Mouse (Mus musculus): ENCODE results near the gene Zfpm1. TPM values are rescaled to one million over a fixed set of nuclear protein-coding genes. Genes with fewer than 3 reads are reported as not detected.

The Zfpm1 gene
- polyA plus RNA-seq, 1 experiment from 2014 or later, result 1.2 TPM

DNA sequence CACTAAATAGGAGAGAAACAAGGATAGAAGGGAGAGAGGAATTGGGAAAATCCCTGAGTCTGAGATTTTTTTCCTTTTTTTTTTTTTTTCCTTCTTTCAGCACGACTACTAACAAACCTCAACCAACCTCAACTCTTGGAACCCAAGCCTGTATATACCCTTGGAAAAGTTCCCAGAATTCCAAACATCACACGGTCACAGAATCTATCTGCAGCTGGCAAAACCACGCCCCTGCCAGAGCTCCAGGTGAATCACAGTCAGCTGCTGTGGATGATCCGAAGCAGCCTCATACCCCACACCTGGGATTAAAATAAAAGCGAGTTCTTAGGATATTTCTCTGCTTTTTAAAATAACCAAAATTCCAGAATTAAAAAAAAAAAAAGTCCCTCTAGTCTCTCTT lies 60.4 kb downstream of the Zfpm1 start:
- H3K4me2 ChIP-seq (ENCODE audit: low read depth, low read length), result no peak overlapping the region
- WGBS, result 50% methylated on average over 5 of the region's 5 CpGs
- no peak overlapping the region for H3K9ac ChIP-seq (replicated peaks; ENCODE audit: low read depth, low read length)
- H3K4me1 ChIP-seq (ENCODE audit: control insufficient read depth, insufficient read depth, low read length), result peaks cover 15% of the 10 kb centered on the region
- no peak for ATAC-seq (ENCODE audit: low read depth)
- H3K4me3 ChIP-seq (ENCODE audit: low read depth, low read length), result no peak overlapping the region
- H3K27ac ChIP-seq (ENCODE audit: low read depth, low read length), result no peak overlapping the region
- H3K27me3 ChIP-seq (ENCODE audit: control insufficient read depth, insufficient read depth, low read length), result peaks cover 12% of the 10 kb centered on the region
- no peaks in the 10 kb centered on the region for H3K9me3 ChIP-seq (ENCODE audit: control insufficient read depth, low read length)
- H3K36me3 ChIP-seq (ENCODE audit: control insufficient read depth, insufficient read depth, low read length), result no peaks in the 10 kb centered on the region

DNA sequence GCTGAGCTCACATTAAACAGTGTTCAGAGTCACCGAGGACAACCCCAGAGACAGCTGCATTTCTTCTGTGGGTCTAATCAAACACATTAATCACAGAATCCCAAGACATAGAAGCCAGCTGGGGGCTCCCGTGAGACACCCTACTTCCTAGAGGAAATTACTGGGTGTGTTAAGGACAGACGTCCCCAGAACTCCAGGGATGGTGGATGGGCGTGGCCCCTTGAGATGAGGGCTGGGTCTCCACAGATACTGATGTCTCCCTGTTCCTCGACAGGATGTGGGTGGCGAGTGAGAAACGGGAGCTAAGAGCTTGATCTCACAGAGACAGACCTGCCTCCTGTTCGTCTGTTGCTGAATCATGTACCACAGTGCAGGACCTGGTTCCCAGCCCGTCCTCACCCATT lies 60.9 kb downstream of the Zfpm1 start:
- ATAC-seq (ENCODE audit: low read depth), result no peak
- no peak overlapping the region for H3K27ac ChIP-seq (ENCODE audit: low read depth, low read length)
- H3K27me3 ChIP-seq (ENCODE audit: control insufficient read depth, insufficient read depth, low read length), result peaks cover 9% of the 10 kb centered on the region
- H3K36me3 ChIP-seq (ENCODE audit: control insufficient read depth, insufficient read depth, low read length), result no peaks in the 10 kb centered on the region
- H3K4me3 ChIP-seq (ENCODE audit: low read depth, low read length), result no peak overlapping the region; the same call in 1 of the 2 replicates
- H3K4me2 ChIP-seq (ENCODE audit: low read depth, low read length), result peak overlapping the region; percentile 36; the same call in 1 of the 2 replicates
- H3K9ac ChIP-seq (replicated peaks; ENCODE audit: low read depth, low read length), result no peak overlapping the region
- H3K9me3 ChIP-seq (ENCODE audit: control insufficient read depth, low read length), result no peaks in the 10 kb centered on the region
- peaks cover 15% of the 10 kb centered on the region for H3K4me1 ChIP-seq (ENCODE audit: control insufficient read depth, insufficient read depth, low read length)
- 4% methylated on average over 9 of the region's 9 CpGs for WGBS

DNA sequence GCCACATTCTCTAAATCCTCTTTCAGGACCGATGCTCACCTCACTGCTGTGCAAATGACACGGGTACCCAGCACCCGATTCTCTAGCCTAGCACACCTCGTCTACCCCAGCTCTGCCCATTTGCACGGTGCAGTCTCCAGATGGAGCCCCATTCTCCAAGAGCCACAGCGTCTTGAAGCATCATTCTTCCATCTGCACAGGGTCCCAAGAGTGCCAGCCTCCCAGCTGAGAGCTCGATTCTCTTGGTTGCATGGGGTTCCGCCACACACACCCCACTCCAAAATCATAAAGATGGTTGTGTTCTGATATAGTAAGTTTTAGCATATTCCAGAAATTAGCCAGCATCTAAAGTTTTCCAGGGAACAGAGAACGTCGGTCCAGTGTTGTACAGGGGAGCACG lies 61.4 kb downstream of the Zfpm1 start:
- H3K27ac ChIP-seq (ENCODE audit: low read depth, low read length), result no peak overlapping the region
- peaks cover 15% of the 10 kb centered on the region for H3K4me1 ChIP-seq (ENCODE audit: control insufficient read depth, insufficient read depth, low read length)
- no peak overlapping the region; the same call in 1 of the 2 replicates for H3K4me3 ChIP-seq (ENCODE audit: low read depth, low read length)
- no peaks in the 10 kb centered on the region for H3K36me3 ChIP-seq (ENCODE audit: control insufficient read depth, insufficient read depth, low read length)
- ATAC-seq (ENCODE audit: low read depth), result no peak
- 2% methylated on average over 11 of the region's 11 CpGs for WGBS
- H3K27me3 ChIP-seq (ENCODE audit: control insufficient read depth, insufficient read depth, low read length), result peaks cover 4% of the 10 kb centered on the region; the same call in 1 of the 2 replicates
- no peak overlapping the region for H3K9ac ChIP-seq (replicated peaks; ENCODE audit: low read depth, low read length)
- H3K4me2 ChIP-seq (ENCODE audit: low read depth, low read length), result peak overlapping the region; percentile 36
- no peaks in the 10 kb centered on the region for H3K9me3 ChIP-seq (ENCODE audit: control insufficient read depth, low read length)

DNA sequence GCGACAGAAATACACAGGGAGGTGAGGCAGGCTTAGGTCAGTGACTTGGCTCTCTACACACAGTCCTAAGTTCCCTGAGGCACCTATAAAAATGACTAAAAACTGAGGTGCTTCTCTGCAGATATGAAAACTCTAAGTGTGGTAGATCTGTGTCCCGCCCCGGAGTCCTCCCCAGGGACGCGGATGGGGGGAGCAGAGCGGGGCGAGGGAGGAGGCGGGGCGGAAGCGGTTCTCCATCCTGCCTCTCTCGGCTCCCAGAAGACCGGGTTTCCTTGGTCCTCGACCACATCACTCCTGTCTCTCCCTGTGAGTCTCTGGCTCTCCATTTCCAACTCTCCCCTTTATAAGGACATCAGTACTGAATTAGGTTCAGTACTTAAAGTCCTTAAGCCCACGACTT lies 61.8 kb downstream of the Zfpm1 start:
- Histone ChIP-seq H3K4me2 (ENCODE audit: low read depth, low read length) (peak overlapping the region; percentile 36), H3K4me1 (ENCODE audit: control insufficient read depth, insufficient read depth, low read length) (peaks cover 15% of the 10 kb centered on the region), H3K4me3 (ENCODE audit: low read depth, low read length) (no peak overlapping the region; the same call in 1 of the 2 replicates), H3K9me3 (ENCODE audit: control insufficient read depth, low read length) (no peaks in the 10 kb centered on the region), H3K27ac (ENCODE audit: low read depth, low read length) (no peak overlapping the region), H3K9ac (replicated peaks; ENCODE audit: low read depth, low read length) (no peak overlapping the region), H3K36me3 (ENCODE audit: control insufficient read depth, insufficient read depth, low read length) (no peaks in the 10 kb centered on the region), H3K27me3 (ENCODE audit: control insufficient read depth, insufficient read depth, low read length) (0 out of 2 replicates have a peak, but pooled peaks cover 4% of the 10 kb centered on the region)
- ATAC-seq (ENCODE audit: low read depth), result no peak
- 0% methylated on average over 14 of the region's 14 CpGs for WGBS

DNA sequence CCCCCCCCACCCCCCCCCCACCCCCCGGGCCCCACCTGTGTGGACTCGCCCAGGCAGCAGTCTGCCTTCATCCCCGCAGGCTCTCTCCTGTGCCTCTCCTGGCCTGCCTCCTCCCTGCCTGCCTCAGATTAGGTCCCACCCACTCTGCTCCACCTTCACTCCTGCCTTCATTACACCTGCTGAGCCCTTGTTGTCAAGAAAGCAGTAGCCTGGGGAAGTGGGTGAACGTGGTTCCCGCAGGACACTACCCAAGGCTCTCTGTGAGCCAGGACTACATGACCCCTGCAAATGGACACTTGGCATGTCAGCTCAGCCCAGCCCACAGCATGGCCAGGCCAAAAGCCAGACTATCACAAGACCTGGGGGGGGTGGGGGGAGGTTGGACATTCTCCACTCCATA lies 62.3 kb downstream of the Zfpm1 start:
- Histone ChIP-seq H3K27ac (ENCODE audit: low read depth, low read length) (no peak overlapping the region), H3K4me1 (ENCODE audit: control insufficient read depth, insufficient read depth, low read length) (peaks cover 15% of the 10 kb centered on the region), H3K4me2 (ENCODE audit: low read depth, low read length) (no peak overlapping the region), H3K9me3 (ENCODE audit: control insufficient read depth, low read length) (no peaks in the 10 kb centered on the region), H3K4me3 (ENCODE audit: low read depth, low read length) (no peak overlapping the region), H3K27me3 (ENCODE audit: control insufficient read depth, insufficient read depth, low read length) (0 out of 2 replicates have a peak, but pooled peaks cover 4% of the 10 kb centered on the region), H3K36me3 (ENCODE audit: control insufficient read depth, insufficient read depth, low read length) (no peaks in the 10 kb centered on the region), H3K9ac (replicated peaks; ENCODE audit: low read depth, low read length) (no peak overlapping the region)
- 0% methylated on average over 2 of the region's 5 CpGs for WGBS
- no peak for ATAC-seq (ENCODE audit: low read depth)

DNA sequence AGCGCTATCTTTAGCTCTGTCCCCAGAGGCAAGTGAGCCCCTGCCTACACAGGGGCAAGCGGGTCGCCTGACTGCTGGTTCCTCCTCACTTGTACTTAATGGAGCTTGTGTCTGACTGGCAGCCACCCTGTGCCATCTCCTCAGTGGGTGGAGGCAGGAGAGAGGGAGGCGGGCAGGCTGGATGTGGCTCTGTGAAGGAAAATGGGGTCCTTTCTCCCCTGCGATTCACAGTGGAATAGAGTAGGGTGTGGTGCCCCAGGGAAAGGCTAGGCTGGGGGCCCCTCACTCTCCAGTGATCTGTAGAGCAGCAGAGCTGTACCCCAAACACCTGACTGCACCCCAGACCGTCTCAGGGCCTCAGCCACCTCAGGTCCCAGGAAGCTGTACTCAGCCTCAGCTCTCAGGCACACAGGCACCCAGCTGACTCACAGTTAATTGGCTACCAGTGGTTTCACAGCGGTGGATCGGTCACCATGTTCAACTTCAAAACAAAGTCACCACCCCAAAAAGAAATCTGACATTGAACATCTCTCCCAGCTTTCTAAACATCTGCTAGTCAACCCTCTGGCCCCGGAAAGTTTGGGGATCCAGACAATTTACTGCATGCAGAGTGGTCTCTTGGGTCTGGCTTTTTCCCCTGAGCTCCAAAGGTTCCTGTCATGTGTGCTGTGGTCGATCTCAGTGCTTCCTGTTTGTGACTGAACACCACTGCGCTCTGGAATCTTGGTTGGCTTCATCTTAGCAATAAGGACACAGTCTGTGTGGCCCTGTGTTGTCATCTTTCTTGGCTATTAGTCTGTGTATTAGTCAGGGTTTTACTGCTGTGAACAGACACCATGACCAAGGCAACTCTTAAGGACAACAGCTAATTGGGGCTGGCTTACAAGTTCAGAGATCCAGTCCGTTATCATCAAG lies 63.5 kb downstream of the Zfpm1 start:
- H3K9me3 ChIP-seq (ENCODE audit: control insufficient read depth, low read length), result no peaks in the 10 kb centered on the region
- no peak overlapping the region for H3K27ac ChIP-seq (ENCODE audit: low read depth, low read length)
- no peak overlapping the region for H3K4me2 ChIP-seq (ENCODE audit: low read depth, low read length)
- peaks cover 15% of the 10 kb centered on the region for H3K4me1 ChIP-seq (ENCODE audit: control insufficient read depth, insufficient read depth, low read length)
- H3K36me3 ChIP-seq (ENCODE audit: control insufficient read depth, insufficient read depth, low read length), result no peaks in the 10 kb centered on the region
- no peak for ATAC-seq (ENCODE audit: low read depth)
- H3K27me3 ChIP-seq (ENCODE audit: control insufficient read depth, insufficient read depth, low read length), result 0 out of 2 replicates have a peak, but pooled peaks cover 4% of the 10 kb centered on the region
- 54% methylated on average over 12 of the region's 12 CpGs for WGBS
- no peak overlapping the region for H3K9ac ChIP-seq (replicated peaks; ENCODE audit: low read depth, low read length)
- no peak overlapping the region for H3K4me3 ChIP-seq (ENCODE audit: low read depth, low read length)

- Histone ChIP-seq H3K4me2 (ENCODE audit: low read depth, low read length) (no peak overlapping the region), H3K27ac (ENCODE audit: low read depth, low read length) (no peak overlapping the region), H3K27me3 (ENCODE audit: control insufficient read depth, insufficient read depth, low read length) (0 out of 2 replicates have a peak, but pooled peaks cover 4% of the 10 kb centered on the region), H3K4me3 (ENCODE audit: low read depth, low read length) (no peak overlapping the region), H3K9ac (replicated peaks; ENCODE audit: low read depth, low read length) (no peak overlapping the region), H3K9me3 (ENCODE audit: control insufficient read depth, low read length) (no peaks in the 10 kb centered on the region), H3K36me3 (ENCODE audit: control insufficient read depth, insufficient read depth, low read length) (no peaks in the 10 kb centered on the region), H3K4me1 (ENCODE audit: control insufficient read depth, insufficient read depth, low read length) (peaks cover 13% of the 10 kb centered on the region)
- WGBS, result 67% methylated on average over 5 of the region's 5 CpGs
- ATAC-seq (ENCODE audit: low read depth), result peak; percentile 35; the same call in 1 of the 2 replicates
Measured at GRCm38 (mm10) chr8:122347811-122348552, 66.0 kb downstream of the Zfpm1 start.

GRCm38 (mm10) chr8:122349357-122350297 lies 67.7 kb downstream of the Zfpm1 start:
- H3K36me3 ChIP-seq (ENCODE audit: control insufficient read depth, insufficient read depth, low read length), result no peaks in the 10 kb centered on the region
- H3K4me3 ChIP-seq (ENCODE audit: low read depth, low read length), result no peak overlapping the region
- 48% methylated on average over 15 of the region's 15 CpGs for WGBS
- peaks cover 1% of the 10 kb centered on the region; the same call in 1 of the 2 replicates for H3K4me1 ChIP-seq (ENCODE audit: control insufficient read depth, insufficient read depth, low read length)
- H3K4me2 ChIP-seq (ENCODE audit: low read depth, low read length), result no peak overlapping the region
- H3K27me3 ChIP-seq (ENCODE audit: control insufficient read depth, insufficient read depth, low read length), result no peaks in the 10 kb centered on the region
- H3K27ac ChIP-seq (ENCODE audit: low read depth, low read length), result no peak overlapping the region
- H3K9me3 ChIP-seq (ENCODE audit: control insufficient read depth, low read length), result no peaks in the 10 kb centered on the region
- ATAC-seq (ENCODE audit: low read depth), result no peak
- H3K9ac ChIP-seq (replicated peaks; ENCODE audit: low read depth, low read length), result no peak overlapping the region

Data from neural tube, embryonic 14.5 days (tissue).